Mouse (Mus musculus): ENCODE data around the gene Prf1. TPM values are rescaled to one million over a fixed set of nuclear protein-coding genes. Genes with fewer than 3 reads are reported as not detected.

Gene Prf1
- total and polyA plus RNA-seq, 3 experiments = 0.39 to 0.93 (median 0.43) TPM

GRCm38 (mm10) chr10:61267378-61267777, 30.3 kb upstream of the Prf1 start:
- dilution Hi-C loops (cut with MboI; ENCODE audit: extremely low pct_ligation_motif_present, extremely low pct_unique_long_range_greater_than_20kb, low sequenced_read_pairs) = no loop called here

GRCm38 (mm10) chr10:61272089-61272626, 25.5 kb upstream of the Prf1 start:
- no peak for DNase-seq (ENCODE audit: extremely low read depth)
- in situ Hi-C loops (cut with MboI; ENCODE audit: low pct_ligation_motif_present, low pct_unique_long_range_greater_than_20kb, low sequenced_read_pairs) = no loop called here
- no peak for TF ChIP-seq POLR2A (IDR thresholded peaks at IDR 0.05; ENCODE audit: low read depth, low read length)
- TF ChIP-seq IRF4 (IDR thresholded peaks at IDR 0.05; ENCODE audit: low read depth, low read length) = no peak
- no peak for TF ChIP-seq ZC3H11A (IDR thresholded peaks at IDR 0.05; ENCODE audit: low read depth, low read length)
- TF ChIP-seq MAX (IDR thresholded peaks at IDR 0.05; ENCODE audit: low read length) = no peak
- no peak for TF ChIP-seq JUN (IDR thresholded peaks at IDR 0.05; ENCODE audit: insufficient read depth, low read depth, low read length)
- no peak for TF ChIP-seq ZKSCAN1 (IDR thresholded peaks at IDR 0.05; ENCODE audit: borderline replicate concordance, low read depth, low read length)
- TF ChIP-seq ZMIZ1 (IDR thresholded peaks at IDR 0.05; ENCODE audit: low read depth, low read length) = no peak
- no peak for TF ChIP-seq MEF2A (IDR thresholded peaks at IDR 0.05; ENCODE audit: borderline replicate concordance, low read depth, low read length)
- no peak for TF ChIP-seq BHLHE40 (IDR thresholded peaks at IDR 0.05; ENCODE audit: low read depth, low read length)
- no peak for TF ChIP-seq ZNF384 (IDR thresholded peaks at IDR 0.05; ENCODE audit: low read depth, low read length)
- no peak for TF ChIP-seq HCFC1 (IDR thresholded peaks at IDR 0.05; ENCODE audit: low read depth, low read length)
- no peak for TF ChIP-seq KAT2A (IDR thresholded peaks at IDR 0.05; ENCODE audit: insufficient replicate concordance, low read length)
- TF ChIP-seq USF2 (conservative IDR thresholded peaks at IDR 0.05; ENCODE audit: low read depth, low read length) = no peak
- no peak for TF ChIP-seq POLR2AphosphoS2 (IDR thresholded peaks at IDR 0.05; ENCODE audit: low read depth, low read length)
- TF ChIP-seq CTCF (conservative IDR thresholded peaks at IDR 0.05 in 1 of 2, IDR thresholded peaks at IDR 0.05 in 1 of 2; ENCODE audit: low read depth in 2 of 2, low read length in 2 of 2) = no peak
- TF ChIP-seq CHD2 (IDR thresholded peaks at IDR 0.05; ENCODE audit: low read length) = no peak
- H3K4me1 ChIP-seq (ENCODE audit: control insufficient read depth in 1 of 2, insufficient read depth in 2 of 2) = peaks cover 3 to 18% of the 10 kb centered on the region in 2 experiments
- H3K79me2 ChIP-seq (replicated peaks; ENCODE audit: control insufficient read depth, extremely low read depth, insufficient read depth, poor library complexity, severe bottlenecking) = no peaks in the 10 kb centered on the region
- H3K9ac ChIP-seq (ENCODE audit: insufficient read depth, low read depth) = no peak overlapping the region
- dilution Hi-C loops (cut with MboI; ENCODE audit: extremely low pct_ligation_motif_present, extremely low pct_unique_long_range_greater_than_20kb, low sequenced_read_pairs) = no loop called here
- no peak overlapping the region for H3K4me3 ChIP-seq (replicated peaks in 1 of 3; ENCODE audit: low read depth in 2 of 3, low read length in 2 of 3, poor library complexity in 1 of 3)
- H3K27ac ChIP-seq (ENCODE audit: insufficient read depth, low read depth) = no peak overlapping the region
- H3K36me3 ChIP-seq (replicated peaks in 1 of 2; ENCODE audit: control insufficient read depth in 1 of 2, insufficient read depth in 1 of 2, low read length in 1 of 2) = no peaks in the 10 kb centered on the region
- H3K27me3 ChIP-seq (replicated peaks) = peaks cover 2% of the 10 kb centered on the region
- no peak overlapping the region for H3K4me2 ChIP-seq (ENCODE audit: insufficient read depth, low read depth, poor library complexity, severe bottlenecking)
- no peaks in the 10 kb centered on the region for H3K9me3 ChIP-seq (replicated peaks; ENCODE audit: low read length)

More at GRCm38 (mm10) chr10:61267378-61267777, 30.3 kb upstream of the Prf1 start:
- H3K9me3 ChIP-seq (replicated peaks; ENCODE audit: low read length) = peaks cover 3% of the 10 kb centered on the region
- no peaks in the 10 kb centered on the region for H3K4me1 ChIP-seq (ENCODE audit: control insufficient read depth in 1 of 2, insufficient read depth in 2 of 2)
- no peaks in the 10 kb centered on the region for H3K36me3 ChIP-seq (replicated peaks in 1 of 2; ENCODE audit: control insufficient read depth in 1 of 2, insufficient read depth in 1 of 2, low read length in 1 of 2)
- H3K9ac ChIP-seq (ENCODE audit: insufficient read depth, low read depth) = no peak overlapping the region
- no peak for DNase-seq (ENCODE audit: extremely low read depth)
- no peaks in the 10 kb centered on the region for H3K79me2 ChIP-seq (replicated peaks; ENCODE audit: control insufficient read depth, extremely low read depth, insufficient read depth, poor library complexity, severe bottlenecking)
- no peaks in the 10 kb centered on the region for H3K27me3 ChIP-seq (replicated peaks)
- H3K4me3 ChIP-seq (replicated peaks in 1 of 3; ENCODE audit: low read depth in 2 of 3, low read length in 2 of 3, poor library complexity in 1 of 3) = no peak overlapping the region
- no peak for TF ChIP-seq IRF4 (IDR thresholded peaks at IDR 0.05; ENCODE audit: low read depth, low read length)
- no peak for TF ChIP-seq ZNF384 (IDR thresholded peaks at IDR 0.05; ENCODE audit: low read depth, low read length)
- TF ChIP-seq NRF1 (IDR thresholded peaks at IDR 0.05; ENCODE audit: low read depth, low read length) = no peak
- in situ Hi-C loops (cut with MboI; ENCODE audit: low pct_ligation_motif_present, low pct_unique_long_range_greater_than_20kb, low sequenced_read_pairs) = no loop called here
- H3K4me2 ChIP-seq (ENCODE audit: insufficient read depth, low read depth, poor library complexity, severe bottlenecking) = no peak overlapping the region
- no peak overlapping the region for H3K27ac ChIP-seq (ENCODE audit: insufficient read depth, low read depth)

All from CH12.LX (cell line).